Mouse (Mus musculus) 416B (cell line): ENCODE results near the gene Srcin1.

Experiments used
- DNase-seq: peaks from one replicate; pipeline ENCODE4 v3.0.0; 2011; ENCODE audit warnings: low read depth

Gene Srcin1

DNA sequence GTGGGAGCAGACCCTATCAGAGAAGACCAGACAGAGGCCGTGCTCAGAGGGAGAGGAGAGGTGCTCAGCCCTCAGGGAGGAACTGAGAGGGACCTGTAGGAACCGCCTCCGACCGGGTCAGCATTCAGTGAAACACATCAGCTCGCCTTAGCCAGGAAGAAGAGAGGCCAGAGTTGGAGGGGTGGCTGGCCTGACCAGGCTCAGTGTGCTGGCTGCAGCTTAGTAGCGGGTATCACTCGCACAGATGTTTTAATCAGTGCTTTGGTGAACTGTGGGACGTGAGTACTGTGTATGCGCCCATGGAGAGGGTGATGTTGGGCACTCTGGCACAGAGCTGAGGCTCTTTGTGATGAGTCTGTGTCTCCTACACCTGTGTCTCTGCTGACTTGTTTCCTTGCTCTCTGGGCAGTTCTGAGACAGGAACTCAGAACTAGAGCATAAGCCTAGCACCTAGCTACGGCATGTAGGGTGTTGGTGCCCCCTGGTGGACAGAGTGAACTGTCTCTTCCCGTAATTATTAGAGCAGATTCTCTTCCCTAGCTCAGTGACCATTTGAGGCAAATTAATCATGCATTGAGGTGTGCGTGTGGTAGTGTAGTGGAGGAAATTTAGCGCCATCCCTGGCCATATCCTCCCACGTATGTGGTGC lies 107.2 kb downstream of the Srcin1 start:
- DNase-seq, result peak; percentile 86

DNA sequence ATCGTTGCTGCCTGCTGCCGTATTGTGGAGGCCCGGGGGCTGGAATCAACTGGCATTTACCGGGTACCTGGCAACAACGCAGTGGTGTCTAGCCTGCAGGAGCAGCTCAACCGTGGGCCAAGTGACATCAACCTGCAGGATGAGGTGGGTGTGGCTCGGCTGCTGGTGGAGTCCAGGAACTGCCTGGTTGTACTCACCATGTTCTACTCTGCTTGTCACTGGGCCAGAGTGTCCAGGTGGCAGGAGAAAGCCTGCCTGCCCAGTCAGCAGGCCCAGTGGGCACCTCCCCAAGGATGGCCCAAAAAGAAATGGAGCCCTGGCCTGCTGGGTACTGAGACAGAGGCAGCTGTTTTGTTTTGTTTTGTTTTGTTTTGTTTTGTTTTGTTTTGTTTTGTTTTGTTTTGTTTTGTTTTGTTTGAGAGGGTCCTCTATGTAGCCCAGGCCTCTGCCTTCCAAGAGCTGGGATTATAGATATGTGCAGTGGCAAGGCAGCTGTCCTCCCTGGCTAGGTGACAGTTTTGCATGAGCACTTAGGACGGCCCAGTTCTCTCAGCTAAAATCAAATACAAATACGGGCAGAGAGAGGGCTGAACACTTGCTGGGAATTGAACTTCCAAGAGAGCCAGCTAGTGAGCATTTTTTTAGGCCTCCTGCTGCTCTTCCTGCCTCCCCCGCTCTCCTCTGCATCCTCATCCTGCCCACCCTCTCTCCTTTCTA lies 109.4 kb downstream of the Srcin1 start:
- no peak for DNase-seq

DNA sequence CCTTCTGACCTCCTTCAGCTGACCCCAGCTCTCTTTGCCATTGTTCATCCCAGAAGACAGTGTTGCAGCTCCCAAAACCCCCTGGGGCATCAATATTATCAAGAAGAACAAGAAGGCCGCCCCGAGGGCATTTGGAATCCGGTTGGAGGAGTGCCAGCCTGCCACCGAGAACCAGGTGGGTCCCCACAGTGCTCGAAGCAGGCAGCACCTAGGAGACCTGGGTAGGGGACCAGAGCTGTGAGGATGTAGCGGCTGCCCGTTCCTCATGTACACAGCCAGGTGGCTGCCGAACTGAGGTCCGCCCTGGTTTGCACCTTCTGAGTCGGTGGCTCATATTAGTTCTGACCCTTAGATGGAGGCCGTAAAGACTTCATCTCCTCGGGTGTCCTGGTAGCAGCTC lies 110.0 kb downstream of the Srcin1 start:
- no peak for DNase-seq

DNA sequence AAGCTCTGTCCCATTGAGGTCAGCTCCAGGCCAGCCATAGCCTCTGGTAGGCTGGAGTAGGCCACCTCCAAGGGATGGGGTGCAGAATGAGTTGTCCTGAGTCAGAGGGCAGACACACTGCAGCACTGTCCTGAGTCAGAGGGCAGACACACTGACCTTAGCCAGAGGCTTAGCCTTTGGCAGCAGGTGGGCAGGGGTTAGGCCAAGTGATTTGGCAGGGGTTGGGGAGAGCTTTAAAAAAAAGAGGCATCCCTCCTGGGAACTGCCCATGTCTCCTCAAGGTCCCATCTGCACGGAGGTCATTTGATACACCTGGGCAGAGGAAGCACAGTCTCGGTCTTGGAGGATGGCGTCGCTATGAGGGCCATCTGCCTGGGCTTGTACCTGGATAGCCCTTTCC lies 112.0 kb downstream of the Srcin1 start:
- no peak for DNase-seq

DNA sequence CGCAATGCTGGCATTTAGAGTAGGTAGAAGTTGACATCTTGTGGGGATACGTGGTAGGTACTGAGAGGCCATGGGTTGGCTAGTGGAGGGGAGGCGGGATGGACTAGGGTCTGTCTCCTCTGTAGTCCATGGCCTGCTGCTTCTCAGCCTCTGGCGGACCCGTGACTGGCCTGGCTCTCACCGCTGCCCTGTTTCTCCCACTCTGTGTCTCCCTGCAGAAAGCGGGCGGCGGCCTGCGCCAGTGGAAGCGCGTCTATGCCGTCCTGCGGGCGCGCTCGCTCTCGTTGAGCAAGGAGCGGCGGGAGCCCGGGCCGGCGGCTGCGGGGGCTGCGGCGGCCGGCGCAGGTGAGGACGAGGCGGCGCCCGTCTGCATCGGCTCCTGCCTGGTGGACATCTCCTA lies 112.8 kb downstream of the Srcin1 start:
- DNase-seq, result no peak

DNA sequence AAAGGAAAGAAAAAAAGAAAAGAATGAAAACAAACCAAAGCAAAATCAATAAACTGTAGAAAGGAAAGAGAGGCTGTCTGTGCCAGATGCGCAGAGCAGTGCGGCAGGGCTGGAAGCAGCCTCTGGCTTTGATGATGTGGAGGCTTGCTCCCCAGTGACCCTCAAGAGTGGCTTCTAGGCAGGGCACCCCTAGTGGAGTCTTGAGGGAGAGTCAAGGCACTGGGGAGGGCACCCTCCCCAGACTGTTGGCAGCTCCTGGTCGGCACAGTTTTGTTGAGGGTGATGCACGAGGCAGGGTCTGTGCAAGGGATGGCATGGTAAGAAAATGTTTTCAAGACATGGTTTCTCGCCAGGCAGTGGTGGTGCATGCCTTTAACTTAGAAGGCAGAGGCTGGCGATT lies 113.4 kb downstream of the Srcin1 start:
- no peak for DNase-seq

DNA sequence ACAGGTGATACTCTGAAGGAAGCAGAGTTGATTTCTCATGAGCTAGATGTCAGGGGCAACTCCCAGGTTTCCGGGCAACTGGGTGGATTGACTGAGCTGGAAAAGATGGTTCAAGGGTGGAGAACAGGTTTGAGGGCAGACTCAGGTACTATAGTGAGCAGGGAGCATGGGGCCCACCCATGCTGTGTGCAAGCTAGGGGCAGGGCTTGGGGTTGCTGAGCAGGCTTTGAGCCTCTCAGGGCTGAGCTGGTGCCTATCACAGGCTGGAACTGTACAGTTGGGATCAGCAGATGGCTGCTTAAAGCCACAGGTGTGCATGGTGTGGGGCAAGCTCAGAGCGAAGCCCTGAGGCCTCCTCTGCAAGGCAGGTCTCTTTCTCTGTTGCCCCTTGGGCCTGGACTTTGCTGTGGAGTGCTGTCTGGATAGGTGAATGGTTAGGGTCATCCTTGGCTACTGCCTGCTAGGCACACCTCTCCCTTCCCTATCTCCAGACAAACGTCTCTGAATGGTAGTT lies 114.6 kb downstream of the Srcin1 start:
- no peak for DNase-seq
